31 mouse cellular contexts compared by ENCODE assay signal in the genomic region with DNA sequence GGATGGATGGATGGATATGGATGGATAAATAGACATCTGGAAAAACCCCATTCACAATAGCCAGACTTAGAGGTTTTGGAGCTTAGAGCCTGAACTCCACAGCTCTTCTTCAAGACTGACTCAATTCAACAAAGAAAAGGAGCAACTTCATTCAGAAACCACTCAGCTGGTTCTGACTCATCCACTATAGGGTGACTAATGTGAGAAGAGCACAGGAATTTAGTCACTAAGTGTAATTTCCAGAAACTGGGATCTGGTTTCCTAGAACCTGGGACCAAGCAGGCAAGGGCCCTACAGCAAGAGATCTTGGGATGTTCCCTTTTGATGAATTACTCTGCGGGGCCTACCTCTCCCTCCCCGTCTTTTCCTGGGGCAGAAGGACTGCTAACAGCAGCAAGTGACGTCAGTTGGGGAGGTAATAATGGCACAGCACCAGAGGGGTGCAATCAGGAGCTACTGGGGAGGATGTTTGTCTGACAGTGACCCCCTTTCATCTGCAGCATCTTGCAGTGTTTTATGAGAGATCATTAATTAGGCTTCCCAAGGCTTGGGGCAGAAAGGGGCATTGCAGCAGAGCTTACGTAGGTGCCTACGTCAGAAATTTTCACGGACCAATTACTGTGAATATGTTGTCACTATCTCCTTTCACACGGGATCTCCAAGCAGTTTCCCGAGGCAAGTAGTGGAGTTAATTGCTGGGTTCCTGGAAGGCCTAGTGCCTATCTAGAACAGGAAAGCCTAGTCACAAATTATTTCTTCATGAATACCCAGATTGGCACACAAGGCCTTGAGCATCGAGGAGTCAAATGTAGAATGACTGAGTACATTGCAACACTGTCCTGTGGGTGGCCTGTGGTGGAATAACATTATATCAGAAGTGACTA.
A peak's percentile ranks its signal among the peaks of the same experiment; 100 is the strongest.
DNase-seq lines count a peak whose midpoint lies in the region; ATAC-seq lines count a peak whose summit lies in the region.
"Had no signal": no experiment of that assay in that cellular context is flagged by ENCODE, and none has a peak within 500 bp of the region (broad histone marks: within the 10 kb centered on the region; RNA-seq: fewer than 3 reads in every experiment).

No protein-coding gene starts in this region.

- no peaks in the 10 kb centered on the region for H3K9me3 ChIP-seq in midbrain, embryonic 11.5 days (ENCODE audit: control insufficient read depth, low read length)
- H3K9me3 ChIP-seq in midbrain, embryonic 15.5 days, result no peaks in the 10 kb centered on the region
- no peaks in the 10 kb centered on the region for H3K9me3 ChIP-seq in hindbrain, embryonic 12.5 days (replicated peaks)
- H3K9me3 ChIP-seq in hindbrain, embryonic 16.5 days (ENCODE audit: control insufficient read depth, low read length), result no peaks in the 10 kb centered on the region
- H3K9me3 ChIP-seq: embryonic facial prominence, embryonic 13.5 days; forebrain, embryonic 12.5 days; hindbrain, embryonic 15.5 days; kidney, embryonic 15.5 days; limb, embryonic 13.5 days; megakaryocyte, embryonic 14.5 days; neural tube, embryonic 15.5 days had no signal

- 84% methylated on average over 9 of the region's 9 CpGs for WGBS in midbrain, embryonic 11.5 days
- 64% methylated on average over 9 of the region's 9 CpGs for WGBS in midbrain, embryonic 15.5 days
- WGBS in hindbrain, embryonic 12.5 days, result 75% methylated on average over 9 of the region's 9 CpGs
- WGBS in hindbrain, embryonic 16.5 days, result 65% methylated on average over 9 of the region's 9 CpGs

- H3K4me3 ChIP-seq in midbrain, embryonic 11.5 days (ENCODE audit: low read depth, low read length), result no peak overlapping the region
- H3K4me3 ChIP-seq in midbrain, embryonic 15.5 days, result no peak overlapping the region
- no peak overlapping the region for H3K4me3 ChIP-seq in hindbrain, embryonic 12.5 days
- no peak overlapping the region for H3K4me3 ChIP-seq in hindbrain, embryonic 16.5 days (ENCODE audit: low read length)
- H3K4me3 ChIP-seq: embryonic facial prominence, embryonic 13.5 days; erythroblast, embryonic 14.5 days; forebrain, embryonic 12.5 days; hindbrain, embryonic 15.5 days; kidney, embryonic 15.5 days; layer of hippocampus, adult 2 months; limb, embryonic 13.5 days; megakaryocyte, embryonic 14.5 days; midbrain, embryonic 13.5 days; neural tube, embryonic 15.5 days had no signal

- H3K9ac ChIP-seq in midbrain, embryonic 11.5 days (ENCODE audit: low read length), result no peak overlapping the region
- H3K9ac ChIP-seq in midbrain, embryonic 15.5 days, result no peak overlapping the region
- no peak overlapping the region for H3K9ac ChIP-seq in hindbrain, embryonic 12.5 days
- H3K9ac ChIP-seq in hindbrain, embryonic 16.5 days (ENCODE audit: low read depth, low read length), result no peak overlapping the region
- H3K9ac ChIP-seq: embryonic facial prominence, embryonic 13.5 days; forebrain, embryonic 12.5 days; forebrain, postnatal 0 days; hindbrain, embryonic 15.5 days; kidney, embryonic 15.5 days; limb, embryonic 13.5 days; liver, postnatal 0 days; midbrain, embryonic 13.5 days; neural tube, embryonic 15.5 days had no signal

- no peak overlapping the region for H3K27ac ChIP-seq in midbrain, embryonic 11.5 days (ENCODE audit: low read depth, low read length)
- no peak overlapping the region for H3K27ac ChIP-seq in midbrain, embryonic 15.5 days
- no peak overlapping the region for H3K27ac ChIP-seq in hindbrain, embryonic 12.5 days
- no peak overlapping the region for H3K27ac ChIP-seq in hindbrain, embryonic 16.5 days (ENCODE audit: low read depth, low read length)
- H3K27ac ChIP-seq: embryonic facial prominence, embryonic 13.5 days; forebrain, embryonic 12.5 days; hindbrain, embryonic 15.5 days; kidney, embryonic 15.5 days; layer of hippocampus, adult 2 months; limb, embryonic 13.5 days; midbrain, embryonic 13.5 days; neural tube, embryonic 15.5 days had no signal

- no peaks in the 10 kb centered on the region for H3K36me3 ChIP-seq in midbrain, embryonic 11.5 days (ENCODE audit: control insufficient read depth, insufficient read depth, low read length)
- no peaks in the 10 kb centered on the region for H3K36me3 ChIP-seq in midbrain, embryonic 15.5 days (replicated peaks)
- H3K36me3 ChIP-seq in hindbrain, embryonic 12.5 days, result no peaks in the 10 kb centered on the region
- no peaks in the 10 kb centered on the region for H3K36me3 ChIP-seq in hindbrain, embryonic 16.5 days (ENCODE audit: control insufficient read depth, insufficient read depth, low read length)
- H3K36me3 ChIP-seq: embryonic facial prominence, embryonic 13.5 days; forebrain, embryonic 12.5 days; hindbrain, embryonic 15.5 days; kidney, embryonic 15.5 days; limb, embryonic 13.5 days; midbrain, embryonic 13.5 days; neural tube, embryonic 15.5 days had no signal

- peak; percentile 64 for DNase-seq in adrenal gland, adult 2 months
- DNase-seq in adrenal gland, postnatal 4 days (ENCODE audit: low spot score in 2 of 2), result no peak
- DNase-seq in midbrain, embryonic 11.5 days (ENCODE audit: low spot score, missing footprints), result peak; percentile 14
- peak; percentile 27 for DNase-seq in NIH3T3 (ENCODE audit: low read depth)
- DNase-seq in gonadal fat pad, adult 2 months (ENCODE audit: low read depth), result peak; percentile 26
- DNase-seq: cerebellum, adult 11-12 months; cerebellum, postnatal 10 days; forebrain, postnatal 0 days; gastrocnemius, postnatal 14 days; heart, adult 18-20 months; heart, postnatal 4 days; kidney, adult 18-20 months; kidney, postnatal 36 days; liver, postnatal 0 days; lung, postnatal 36 days had no signal

- no peak overlapping the region for H3K4me2 ChIP-seq in midbrain, embryonic 11.5 days
- H3K4me2 ChIP-seq in midbrain, embryonic 15.5 days, result no peak overlapping the region
- H3K4me2 ChIP-seq in hindbrain, embryonic 12.5 days (replicated peaks), result no peak overlapping the region
- H3K4me2 ChIP-seq in hindbrain, embryonic 16.5 days (ENCODE audit: low read length), result no peak overlapping the region
- H3K4me2 ChIP-seq: embryonic facial prominence, embryonic 13.5 days; forebrain, embryonic 12.5 days; heart, embryonic 11.5 days; hindbrain, embryonic 15.5 days; kidney, embryonic 15.5 days; limb, embryonic 13.5 days; liver, embryonic 11.5 days; midbrain, embryonic 13.5 days; neural tube, embryonic 15.5 days had no signal

- H3K4me1 ChIP-seq in midbrain, embryonic 11.5 days (ENCODE audit: control insufficient read depth, insufficient read depth, low read length), result no peaks in the 10 kb centered on the region
- no peaks in the 10 kb centered on the region for H3K4me1 ChIP-seq in midbrain, embryonic 15.5 days
- no peaks in the 10 kb centered on the region for H3K4me1 ChIP-seq in hindbrain, embryonic 12.5 days
- H3K4me1 ChIP-seq in hindbrain, embryonic 16.5 days (ENCODE audit: control insufficient read depth, insufficient read depth, low read depth, low read length), result no peaks in the 10 kb centered on the region
- H3K4me1 ChIP-seq: embryonic facial prominence, embryonic 13.5 days; forebrain, embryonic 12.5 days; hindbrain, embryonic 15.5 days; kidney, embryonic 15.5 days; limb, embryonic 13.5 days; megakaryocyte, embryonic 14.5 days; midbrain, embryonic 13.5 days; neural tube, embryonic 15.5 days had no signal

- ATAC-seq in midbrain, embryonic 11.5 days (ENCODE audit: low FRiP score), result no peak
- no peak for ATAC-seq in midbrain, embryonic 15.5 days (replicated peaks)
- ATAC-seq in hindbrain, embryonic 12.5 days (ENCODE audit: low FRiP score), result no peak
- no peak for ATAC-seq in hindbrain, embryonic 16.5 days
- ATAC-seq: CD4-positive, CD25-positive, alpha-beta regulatory T cell, adult 4 months; forebrain, postnatal 0 days; liver, postnatal 0 days; midbrain, embryonic 13.5 days had no signal

- no peaks in the 10 kb centered on the region for H3K27me3 ChIP-seq in midbrain, embryonic 11.5 days (ENCODE audit: control insufficient read depth, insufficient read depth, low read length)
- no peaks in the 10 kb centered on the region for H3K27me3 ChIP-seq in midbrain, embryonic 15.5 days (replicated peaks)
- H3K27me3 ChIP-seq in hindbrain, embryonic 12.5 days, result no peaks in the 10 kb centered on the region
- no peaks in the 10 kb centered on the region for H3K27me3 ChIP-seq in hindbrain, embryonic 16.5 days (replicated peaks; ENCODE audit: control insufficient read depth, insufficient read depth, low read length)
- H3K27me3 ChIP-seq: embryonic facial prominence, embryonic 13.5 days; forebrain, embryonic 12.5 days; hindbrain, embryonic 15.5 days; kidney, embryonic 15.5 days; limb, embryonic 13.5 days; megakaryocyte, embryonic 14.5 days; midbrain, embryonic 13.5 days; neural tube, embryonic 15.5 days had no signal

Comparison
In these comparisons a context has a peak if more than half of its experiments do, and no peak if none do; other contexts are left out.
1. DNase-seq: peak in adrenal gland, adult 2 months (single experiment), midbrain, embryonic 11.5 days (single experiment), NIH3T3 (single experiment) and gonadal fat pad, adult 2 months (single experiment); none in adrenal gland, postnatal 4 days (0 of 2).